Mouse (Mus musculus) skeletal muscle tissue, postnatal 0 days (tissue): Measurements from ENCODE around the gene Cxcl17. TPM values are rescaled to one million over a fixed set of nuclear protein-coding genes. Genes with fewer than 3 reads are reported as not detected.

Source experiments
- polyA plus RNA-seq: library from polyadenylated mRNA; unstranded; fragments of >200 nt; fragmentation: Nextera tagmentation; extraction: Ambion mirVana; gene quantifications from 2 replicates; pipeline ENCODE4 v1.2.1, GENCODE M21; 2015

Cxcl17 gene
- polyA plus RNA-seq = not detected in 2 replicates

GRCm38 (mm10) chr7:25412833-25413441, at the start of gene Cxcl17:
Cxcl17 (minus strand) TSS chr7:25412886.

GRCm38 (mm10) chr7:25398610-25399009, 14.1 kb downstream of the Cxcl17 start, which contains the start of gene Lipe:
Lipe (minus strand) TSS chr7:25398710.

GRCm38 (mm10) chr7:25369058-25369749, 43.5 kb downstream of the Cxcl17 start, which contains the start of gene Cnfn:
Cnfn (minus strand) TSS chr7:25369724.

Other genes with a start within 250 kb of the Cxcl17 start
- 0.42 and 0.46 TPM in 2 replicates for gene Pou2f2, start 233.2 kb downstream of the Cxcl17 start, polyA plus RNA-seq
- 6.5 and 7.9 TPM in 2 replicates for gene Dedd2, start 192.3 kb downstream of the Cxcl17 start, polyA plus RNA-seq
- gene Zfp526, start 191.5 kb downstream of the Cxcl17 start, polyA plus RNA-seq = 1.4 and 1.8 TPM in 2 replicates
- 6.6 and 8.2 TPM in 2 replicates for gene Gsk3a, start 175.0 kb downstream of the Cxcl17 start, polyA plus RNA-seq
- gene Erf, start 162.1 kb downstream of the Cxcl17 start, polyA plus RNA-seq = 5.6 and 8.0 TPM in 2 replicates
- 14.1 and 16.4 TPM in 2 replicates for gene Cic, start 145.2 kb downstream of the Cxcl17 start, polyA plus RNA-seq
- gene Pafah1b3, start 114.9 kb downstream of the Cxcl17 start, polyA plus RNA-seq = 36.2 and 42.4 TPM in 2 replicates
- gene Prr19, start 111.5 kb downstream of the Cxcl17 start, polyA plus RNA-seq = 0.10 TPM in 1 of 2 replicates, not detected in the other
- gene Tmem145, start 106.8 kb downstream of the Cxcl17 start, polyA plus RNA-seq = not detected in 2 replicates
- 5.9 and 6.2 TPM in 2 replicates for gene Megf8, start 95.7 kb downstream of the Cxcl17 start, polyA plus RNA-seq
- 21.2 TPM in 1 of 2 replicates, not detected in the other for gene Cnfn, start 43.2 kb downstream of the Cxcl17 start, polyA plus RNA-seq
- gene Lipe, start 14.2 kb downstream of the Cxcl17 start, polyA plus RNA-seq = 20.7 and 82.3 TPM in 2 replicates
- gene Ceacam1, start 64.7 kb upstream of the Cxcl17 start, polyA plus RNA-seq = 4.0 and 4.1 TPM in 2 replicates
- gene Ceacam2, start 127.0 kb upstream of the Cxcl17 start, polyA plus RNA-seq = not detected in 2 replicates
- not detected in 2 replicates for gene Erich4, start 203.0 kb upstream of the Cxcl17 start, polyA plus RNA-seq
- gene Dmac2, start 206.5 kb upstream of the Cxcl17 start, polyA plus RNA-seq = 28.5 and 29.4 TPM in 2 replicates
- gene B3gnt8, start 213.8 kb upstream of the Cxcl17 start, polyA plus RNA-seq = 3.1 and 3.4 TPM in 2 replicates
- gene Bckdha, start 246.1 kb upstream of the Cxcl17 start, polyA plus RNA-seq = 68.8 and 82.8 TPM in 2 replicates
- gene Exosc5, start 246.3 kb upstream of the Cxcl17 start, polyA plus RNA-seq = 30.1 and 33.2 TPM in 2 replicates